Mouse (Mus musculus): ENCODE measurements around the gene Tex13b.
"Not testable (repeated sequence)": the region's sequence is repeated elsewhere in the genome, so short reads cannot be mapped to it uniquely, and the experiment has no call there.

Gene Tex13b

GRCm38 (mm10) chrX:140813312-140814006 is at the start of gene Tex13b:
Gene Tex13b (minus strand): TSS chrX:140813433.
- no peak for DNase-seq

GRCm38 (mm10) chrX:140862760-140863159 is 49.5 kb upstream of the Tex13b start:
- no peak for DNase-seq

DNA sequence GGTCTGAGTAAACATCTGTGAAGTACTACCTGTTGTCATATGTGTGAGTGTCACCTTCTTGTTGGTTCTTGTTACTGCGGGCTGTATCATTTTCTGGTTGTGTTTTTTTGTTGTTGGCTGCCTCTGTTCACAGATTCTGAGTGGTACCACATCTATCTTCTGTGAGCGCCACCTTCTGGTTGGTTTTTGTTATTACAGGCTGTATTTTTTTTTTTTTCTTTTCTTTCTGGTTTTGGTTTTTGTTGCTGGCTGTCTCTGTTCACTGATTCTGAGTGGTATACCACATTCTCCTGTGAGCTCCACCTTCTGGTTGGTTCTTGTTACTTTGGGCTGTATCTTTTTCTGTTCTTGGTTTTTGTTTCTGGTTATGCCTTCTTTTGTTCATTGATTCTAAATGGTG is 44.2 kb upstream of the Tex13b start:
- DNase-seq = no peak

- DNase-seq = not testable (repeated sequence)
Measured at GRCm38 (mm10) chrX:140857040-140857439, 43.8 kb upstream of the Tex13b start.

- DNase-seq = no peak
Measured at GRCm38 (mm10) chrX:140854561-140854960, 41.3 kb upstream of the Tex13b start.

DNA sequence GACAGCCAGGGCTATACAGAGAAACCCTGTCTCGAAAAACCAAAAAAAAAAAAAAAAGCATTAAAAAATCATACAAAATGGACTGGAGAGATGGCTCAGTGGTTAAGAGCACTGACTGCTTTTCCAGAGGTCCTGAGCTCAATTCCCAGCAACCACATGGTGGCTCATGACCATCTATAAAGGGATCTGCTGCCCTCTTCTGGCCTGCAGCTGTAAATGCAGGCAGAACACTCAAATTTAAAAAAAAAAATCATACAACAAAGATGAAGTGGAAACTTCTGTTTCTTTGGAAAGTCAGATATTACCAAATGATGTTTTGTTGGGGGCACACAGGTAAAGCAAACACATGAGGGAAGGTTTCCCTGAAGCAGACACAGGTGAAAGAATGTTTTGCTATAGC is 32.2 kb upstream of the Tex13b start:
- not testable (repeated sequence) for DNase-seq

GRCm38 (mm10) chrX:140839887-140840286 is 26.7 kb upstream of the Tex13b start:
- DNase-seq = no peak

- no peak for DNase-seq
Measured at GRCm38 (mm10) chrX:140838077-140838476, 24.8 kb upstream of the Tex13b start.

GRCm38 (mm10) chrX:140831706-140832105 is 18.5 kb upstream of the Tex13b start:
- DNase-seq = no peak

GRCm38 (mm10) chrX:140822295-140822694 is 9.1 kb upstream of the Tex13b start:
- no peak for DNase-seq

- no peak for DNase-seq
Measured at GRCm38 (mm10) chrX:140805340-140805739, 7.9 kb downstream of the Tex13b start.

DNA sequence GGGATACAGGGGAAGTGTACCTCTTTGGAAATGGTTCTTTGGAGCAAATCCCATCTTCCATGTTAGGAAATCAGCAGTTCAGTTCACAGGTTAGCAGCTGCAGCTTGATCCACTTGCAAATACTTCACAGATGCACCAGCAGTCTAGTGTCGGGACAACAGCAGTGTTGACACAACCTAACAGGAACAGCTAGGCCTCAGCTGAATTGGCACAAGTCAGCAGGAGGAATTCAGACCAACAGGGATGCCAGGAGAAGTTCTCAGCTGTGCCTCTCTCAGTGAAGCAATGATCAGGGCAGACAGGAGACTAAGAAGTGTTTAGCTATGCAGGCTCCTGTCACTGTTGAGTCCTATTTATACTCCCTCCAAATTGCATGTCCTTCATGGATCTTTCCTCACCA is 43.4 kb downstream of the Tex13b start:
- no peak for DNase-seq
